Mouse (Mus musculus): ENCODE data around the gene Ramp1. TPM values are rescaled to one million over a fixed set of nuclear protein-coding genes. Genes with fewer than 3 reads are reported as not detected.

Gene Ramp1
- polyA plus RNA-seq, 1 experiment from 2014 or later: 50.6 TPM

- no peak for ATAC-seq (replicated peaks; ENCODE audit: insufficient number of reproducible peaks, insufficient read depth, low FRiP score, low read depth)
- Histone ChIP-seq H3K36me3 (no peaks in the 10 kb centered on the region), H3K9me3 (replicated peaks) (no peaks in the 10 kb centered on the region), H3K27ac (peak overlapping the region; percentile 94), H3K4me1 (replicated peaks) (peaks cover 66% of the 10 kb centered on the region), H3K4me2 (no peak overlapping the region), H3K4me3 (no peak overlapping the region), H3K27me3 (no peaks in the 10 kb centered on the region), H3K9ac (peak overlapping the region; percentile 33; the same call in 1 of the 2 replicates)
- WGBS: 12% methylated on average over 1 of the region's 1 CpGs
Measured at GRCm38 (mm10) chr1:91215981-91216380, 36.4 kb downstream of the Ramp1 start.

GRCm38 (mm10) chr1:91216504-91217267 is 37.1 kb downstream of the Ramp1 start:
- Histone ChIP-seq H3K36me3 (no peaks in the 10 kb centered on the region), H3K4me3 (no peak overlapping the region), H3K9me3 (replicated peaks) (no peaks in the 10 kb centered on the region), H3K9ac (peak overlapping the region; percentile 33), H3K4me2 (peak overlapping the region; percentile 32), H3K27ac (peak overlapping the region; percentile 94), H3K27me3 (no peaks in the 10 kb centered on the region), H3K4me1 (replicated peaks) (peaks cover 59% of the 10 kb centered on the region)
- 24% methylated on average over 10 of the region's 10 CpGs for WGBS
- ATAC-seq (replicated peaks; ENCODE audit: insufficient number of reproducible peaks, insufficient read depth, low FRiP score, low read depth): peak; percentile 80

- H3K4me3 ChIP-seq: no peak overlapping the region
- no peaks in the 10 kb centered on the region for H3K9me3 ChIP-seq (replicated peaks)
- no peak overlapping the region for H3K4me2 ChIP-seq
- ATAC-seq (replicated peaks; ENCODE audit: insufficient number of reproducible peaks, insufficient read depth, low FRiP score, low read depth): no peak
- H3K27ac ChIP-seq: no peak overlapping the region
- 83% methylated on average over 7 of the region's 7 CpGs for WGBS
- peaks cover 39% of the 10 kb centered on the region for H3K4me1 ChIP-seq (replicated peaks)
- H3K27me3 ChIP-seq: no peaks in the 10 kb centered on the region
- H3K9ac ChIP-seq: no peak overlapping the region
- H3K36me3 ChIP-seq: no peaks in the 10 kb centered on the region
Measured at GRCm38 (mm10) chr1:91219641-91220321, 40.2 kb downstream of the Ramp1 start.

- peaks cover 34% of the 10 kb centered on the region for H3K4me1 ChIP-seq (replicated peaks)
- H3K4me2 ChIP-seq: no peak overlapping the region
- no peak for ATAC-seq (replicated peaks; ENCODE audit: insufficient number of reproducible peaks, insufficient read depth, low FRiP score, low read depth)
- H3K36me3 ChIP-seq: no peaks in the 10 kb centered on the region
- H3K9ac ChIP-seq: no peak overlapping the region
- no peak overlapping the region for H3K4me3 ChIP-seq
- H3K27ac ChIP-seq: no peak overlapping the region
- H3K27me3 ChIP-seq: no peaks in the 10 kb centered on the region
- no peaks in the 10 kb centered on the region for H3K9me3 ChIP-seq (replicated peaks)
- 83% methylated on average over 3 of the region's 3 CpGs for WGBS
Measured at GRCm38 (mm10) chr1:91220322-91220672, 40.7 kb downstream of the Ramp1 start.

- no peaks in the 10 kb centered on the region for H3K36me3 ChIP-seq
- no peak overlapping the region for H3K4me2 ChIP-seq
- H3K4me1 ChIP-seq (replicated peaks): peaks cover 12% of the 10 kb centered on the region
- no peak overlapping the region for H3K4me3 ChIP-seq
- ATAC-seq (replicated peaks; ENCODE audit: insufficient number of reproducible peaks, insufficient read depth, low FRiP score, low read depth): no peak
- H3K27ac ChIP-seq: no peak overlapping the region
- 71% methylated on average over 4 of the region's 4 CpGs for WGBS
- no peaks in the 10 kb centered on the region for H3K27me3 ChIP-seq
- no peaks in the 10 kb centered on the region for H3K9me3 ChIP-seq (replicated peaks)
- no peak overlapping the region for H3K9ac ChIP-seq
Measured at GRCm38 (mm10) chr1:91226562-91226961, 46.9 kb downstream of the Ramp1 start.

- Histone ChIP-seq H3K27me3 (no peaks in the 10 kb centered on the region), H3K36me3 (no peaks in the 10 kb centered on the region), H3K4me3 (no peak overlapping the region), H3K4me1 (replicated peaks) (peaks cover 12% of the 10 kb centered on the region), H3K27ac (no peak overlapping the region), H3K9me3 (replicated peaks) (no peaks in the 10 kb centered on the region), H3K9ac (no peak overlapping the region), H3K4me2 (no peak overlapping the region)
- WGBS: 48% methylated on average over 15 of the region's 15 CpGs
- no peak for ATAC-seq (replicated peaks; ENCODE audit: insufficient number of reproducible peaks, insufficient read depth, low FRiP score, low read depth)
Measured at GRCm38 (mm10) chr1:91227381-91228054, 47.9 kb downstream of the Ramp1 start.

GRCm38 (mm10) chr1:91231142-91231541 is 51.5 kb downstream of the Ramp1 start:
- Histone ChIP-seq H3K4me2 (no peak overlapping the region), H3K36me3 (no peaks in the 10 kb centered on the region), H3K4me1 (replicated peaks) (peaks cover 12% of the 10 kb centered on the region), H3K9me3 (replicated peaks) (no peaks in the 10 kb centered on the region), H3K4me3 (no peak overlapping the region), H3K27me3 (no peaks in the 10 kb centered on the region), H3K27ac (no peak overlapping the region), H3K9ac (no peak overlapping the region)
- ATAC-seq (replicated peaks; ENCODE audit: insufficient number of reproducible peaks, insufficient read depth, low FRiP score, low read depth): no peak
- WGBS: 76% methylated on average over 6 of the region's 6 CpGs

GRCm38 (mm10) chr1:91231896-91232295 is 52.3 kb downstream of the Ramp1 start:
- H3K4me1 ChIP-seq (replicated peaks): peaks cover 12% of the 10 kb centered on the region
- no peaks in the 10 kb centered on the region for H3K9me3 ChIP-seq (replicated peaks)
- no peaks in the 10 kb centered on the region for H3K27me3 ChIP-seq
- H3K27ac ChIP-seq: no peak overlapping the region
- no peak for ATAC-seq (replicated peaks; ENCODE audit: insufficient number of reproducible peaks, insufficient read depth, low FRiP score, low read depth)
- H3K4me2 ChIP-seq: no peak overlapping the region
- 57% methylated on average over 5 of the region's 5 CpGs for WGBS
- H3K36me3 ChIP-seq: no peaks in the 10 kb centered on the region
- no peak overlapping the region for H3K9ac ChIP-seq
- H3K4me3 ChIP-seq: no peak overlapping the region

- H3K4me2 ChIP-seq: no peak overlapping the region
- H3K27me3 ChIP-seq: no peaks in the 10 kb centered on the region
- 52% methylated on average over 5 of the region's 5 CpGs for WGBS
- H3K9me3 ChIP-seq (replicated peaks): no peaks in the 10 kb centered on the region
- H3K36me3 ChIP-seq: no peaks in the 10 kb centered on the region
- H3K27ac ChIP-seq: no peak overlapping the region
- 0 out of 2 replicates have a peak, but pooled peaks cover 2% of the 10 kb centered on the region for H3K4me1 ChIP-seq (replicated peaks)
- ATAC-seq (replicated peaks; ENCODE audit: insufficient number of reproducible peaks, insufficient read depth, low FRiP score, low read depth): no peak
- H3K4me3 ChIP-seq: no peak overlapping the region
- H3K9ac ChIP-seq: no peak overlapping the region
Measured at GRCm38 (mm10) chr1:91235395-91235794, 55.8 kb downstream of the Ramp1 start.

GRCm38 (mm10) chr1:91237676-91238075 is 58.1 kb downstream of the Ramp1 start:
- 80% methylated on average over 6 of the region's 6 CpGs for WGBS
- no peak overlapping the region for H3K27ac ChIP-seq

GRCm38 (mm10) chr1:91239112-91239511 is 59.5 kb downstream of the Ramp1 start:
- H3K9me3 ChIP-seq (replicated peaks): no peaks in the 10 kb centered on the region
- 4% methylated on average over 5 of the region's 5 CpGs for WGBS
- ATAC-seq (replicated peaks; ENCODE audit: insufficient number of reproducible peaks, insufficient read depth, low FRiP score, low read depth): no peak; the same call in 1 of the 2 replicates
- H3K36me3 ChIP-seq: no peaks in the 10 kb centered on the region
- peaks cover 2% of the 10 kb centered on the region; the same call in 1 of the 2 replicates for H3K4me1 ChIP-seq (replicated peaks)
- H3K9ac ChIP-seq: no peak overlapping the region
- no peak overlapping the region for H3K4me2 ChIP-seq
- H3K27me3 ChIP-seq: no peaks in the 10 kb centered on the region
- no peak overlapping the region for H3K27ac ChIP-seq
- H3K4me3 ChIP-seq: no peak overlapping the region

More at GRCm38 (mm10) chr1:91237676-91238075, 58.1 kb downstream of the Ramp1 start:
- Histone ChIP-seq H3K9ac (no peak overlapping the region), H3K4me3 (no peak overlapping the region), H3K36me3 (no peaks in the 10 kb centered on the region), H3K4me2 (no peak overlapping the region), H3K9me3 (replicated peaks) (no peaks in the 10 kb centered on the region), H3K27me3 (no peaks in the 10 kb centered on the region), H3K4me1 (replicated peaks) (peaks cover 2% of the 10 kb centered on the region; the same call in 1 of the 2 replicates)
- no peak for ATAC-seq (replicated peaks; ENCODE audit: insufficient number of reproducible peaks, insufficient read depth, low FRiP score, low read depth)

Measured in heart, embryonic 15.5 days (tissue).